Mouse (Mus musculus): Measurements from ENCODE around the gene Ube2n. TPM values are rescaled to one million over a fixed set of nuclear protein-coding genes. Genes with fewer than 3 reads are reported as not detected.

The Ube2n gene
- total RNA-seq, 1 experiment from 2014 or later, result 145 TPM

DNA sequence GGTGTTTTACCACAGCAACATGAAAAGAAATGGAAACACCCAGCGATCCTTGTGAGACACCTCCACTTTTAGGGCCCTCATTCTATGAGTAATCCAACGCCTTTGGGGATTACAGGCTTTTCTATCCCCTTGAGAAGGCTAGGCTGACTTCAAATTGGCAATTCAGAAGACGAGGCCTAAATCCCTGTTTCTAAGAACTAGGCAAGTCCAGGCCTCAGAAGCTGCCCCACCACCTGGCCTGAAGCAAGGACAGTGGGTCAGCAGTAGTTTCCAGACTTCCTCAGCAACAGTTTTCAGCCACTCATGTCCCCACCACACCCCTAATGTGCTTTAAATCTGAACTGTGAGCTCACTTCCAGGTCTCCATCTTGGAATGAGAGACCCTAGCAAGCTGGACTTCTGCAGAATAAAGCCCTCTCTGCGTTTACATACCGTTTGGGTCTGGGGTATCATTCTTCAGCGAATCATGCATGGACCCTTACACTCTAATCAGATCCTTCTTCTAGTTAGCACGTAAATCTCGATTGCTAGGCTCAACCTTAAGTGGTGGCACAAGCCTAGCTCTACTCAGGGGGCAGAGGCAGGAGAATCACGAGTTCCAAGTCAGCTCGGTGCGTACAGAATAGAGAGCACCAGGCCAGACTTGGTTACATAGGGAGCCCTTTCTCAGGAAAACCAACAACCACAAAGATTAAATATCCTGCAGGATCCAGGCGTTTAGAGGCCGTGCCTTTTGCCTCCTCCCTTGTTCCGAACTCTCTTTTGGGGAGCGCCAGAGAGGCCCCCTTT lies 983 bp upstream of the Ube2n start:
- ATAC-seq (replicated peaks in 1 of 2; ENCODE audit: insufficient read depth in 1 of 2, low FRiP score in 2 of 2, low TSS enrichment in 1 of 2, low read depth in 1 of 2, poor library complexity in 2 of 2, severe bottlenecking in 2 of 2), result no peak

- ATAC-seq (replicated peaks in 1 of 2; ENCODE audit: insufficient read depth in 1 of 2, low FRiP score in 2 of 2, low TSS enrichment in 1 of 2, low read depth in 1 of 2, poor library complexity in 2 of 2, severe bottlenecking in 2 of 2), result 0 out of 4 replicates have a peak, but pooled peaks of 1 of the 2 experiments have one; percentile 5
Observed at GRCm38 (mm10) chr10:95515293-95515931, 467 bp downstream of the Ube2n start.

GRCm38 (mm10) chr10:95517656-95518055 lies 2.7 kb downstream of the Ube2n start:
- ATAC-seq (replicated peaks in 1 of 2; ENCODE audit: insufficient read depth in 1 of 2, low FRiP score in 2 of 2, low TSS enrichment in 1 of 2, low read depth in 1 of 2, poor library complexity in 2 of 2, severe bottlenecking in 2 of 2), result no peak

DNA sequence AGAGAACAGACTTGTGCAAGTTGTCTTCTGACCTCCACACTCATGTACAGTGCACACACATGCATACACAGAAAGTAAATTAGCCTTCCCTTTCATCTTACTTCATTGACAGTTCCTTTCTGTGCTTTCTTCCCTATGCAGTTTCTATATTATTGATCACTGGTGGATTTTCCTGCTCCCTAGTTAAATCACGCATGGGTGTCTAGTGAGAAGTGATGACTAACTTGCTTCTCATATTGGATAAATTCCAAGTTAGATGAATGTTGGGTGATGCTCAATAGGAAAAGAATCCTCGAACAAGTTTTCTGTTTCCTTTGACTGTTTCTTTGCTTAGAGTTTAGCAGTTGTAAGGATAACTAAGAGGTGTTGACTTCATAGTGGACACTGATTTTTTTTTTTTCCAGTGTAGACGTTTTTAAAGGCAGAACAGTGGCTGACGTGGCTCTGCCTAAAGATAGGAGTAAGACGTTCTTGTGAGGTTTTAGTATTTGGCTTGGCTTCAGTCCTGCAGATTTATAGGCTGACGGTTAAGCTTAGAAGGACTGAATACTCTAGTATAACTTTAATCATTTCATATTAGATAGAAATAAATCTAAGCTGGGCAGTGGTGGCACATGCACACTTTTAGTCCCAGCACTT lies 10.2 kb downstream of the Ube2n start:
- ATAC-seq (replicated peaks in 1 of 2; ENCODE audit: insufficient read depth in 1 of 2, low FRiP score in 2 of 2, low TSS enrichment in 1 of 2, low read depth in 1 of 2, poor library complexity in 2 of 2, severe bottlenecking in 2 of 2), result no peak

- ATAC-seq (replicated peaks in 1 of 2; ENCODE audit: insufficient read depth in 1 of 2, low FRiP score in 2 of 2, low TSS enrichment in 1 of 2, low read depth in 1 of 2, poor library complexity in 2 of 2, severe bottlenecking in 2 of 2), result no peak
Observed at GRCm38 (mm10) chr10:95525871-95526270, 10.9 kb downstream of the Ube2n start.

GRCm38 (mm10) chr10:95526495-95527122 lies 11.7 kb downstream of the Ube2n start:
- peak; percentile 49 to 64; a peak in 2 of 4 replicates for ATAC-seq (replicated peaks in 1 of 2; ENCODE audit: insufficient read depth in 1 of 2, low FRiP score in 2 of 2, low TSS enrichment in 1 of 2, low read depth in 1 of 2, poor library complexity in 2 of 2, severe bottlenecking in 2 of 2)

GRCm38 (mm10) chr10:95530551-95531121 lies 15.7 kb downstream of the Ube2n start:
- ATAC-seq (replicated peaks in 1 of 2; ENCODE audit: insufficient read depth in 1 of 2, low FRiP score in 2 of 2, low TSS enrichment in 1 of 2, low read depth in 1 of 2, poor library complexity in 2 of 2, severe bottlenecking in 2 of 2), result no peak

GRCm38 (mm10) chr10:95532916-95533315 lies 18.0 kb downstream of the Ube2n start:
- no peak for ATAC-seq (replicated peaks in 1 of 2; ENCODE audit: insufficient read depth in 1 of 2, low FRiP score in 2 of 2, low TSS enrichment in 1 of 2, low read depth in 1 of 2, poor library complexity in 2 of 2, severe bottlenecking in 2 of 2)

DNA sequence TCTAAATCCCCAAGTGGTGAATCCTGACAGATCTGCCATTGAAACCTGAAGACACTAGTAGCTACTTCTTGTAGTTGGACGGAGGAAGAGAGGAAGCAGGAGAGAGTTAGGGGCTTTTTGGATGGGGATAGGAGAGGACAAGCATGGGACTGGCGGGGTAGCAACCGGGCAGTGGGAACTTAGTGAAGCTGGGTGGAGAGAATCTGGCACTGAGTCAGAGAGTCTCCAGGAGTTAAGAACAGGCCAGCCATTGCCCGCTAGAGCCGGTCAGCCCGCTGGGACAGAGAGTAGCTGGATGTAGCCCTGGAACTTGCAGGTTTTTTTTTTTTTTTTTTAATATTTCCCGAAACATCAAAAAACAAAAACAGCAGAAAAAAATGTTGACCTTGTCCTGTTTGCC lies 18.4 kb downstream of the Ube2n start:
- no peak for ATAC-seq (replicated peaks in 1 of 2; ENCODE audit: insufficient read depth in 1 of 2, low FRiP score in 2 of 2, low TSS enrichment in 1 of 2, low read depth in 1 of 2, poor library complexity in 2 of 2, severe bottlenecking in 2 of 2)

DNA sequence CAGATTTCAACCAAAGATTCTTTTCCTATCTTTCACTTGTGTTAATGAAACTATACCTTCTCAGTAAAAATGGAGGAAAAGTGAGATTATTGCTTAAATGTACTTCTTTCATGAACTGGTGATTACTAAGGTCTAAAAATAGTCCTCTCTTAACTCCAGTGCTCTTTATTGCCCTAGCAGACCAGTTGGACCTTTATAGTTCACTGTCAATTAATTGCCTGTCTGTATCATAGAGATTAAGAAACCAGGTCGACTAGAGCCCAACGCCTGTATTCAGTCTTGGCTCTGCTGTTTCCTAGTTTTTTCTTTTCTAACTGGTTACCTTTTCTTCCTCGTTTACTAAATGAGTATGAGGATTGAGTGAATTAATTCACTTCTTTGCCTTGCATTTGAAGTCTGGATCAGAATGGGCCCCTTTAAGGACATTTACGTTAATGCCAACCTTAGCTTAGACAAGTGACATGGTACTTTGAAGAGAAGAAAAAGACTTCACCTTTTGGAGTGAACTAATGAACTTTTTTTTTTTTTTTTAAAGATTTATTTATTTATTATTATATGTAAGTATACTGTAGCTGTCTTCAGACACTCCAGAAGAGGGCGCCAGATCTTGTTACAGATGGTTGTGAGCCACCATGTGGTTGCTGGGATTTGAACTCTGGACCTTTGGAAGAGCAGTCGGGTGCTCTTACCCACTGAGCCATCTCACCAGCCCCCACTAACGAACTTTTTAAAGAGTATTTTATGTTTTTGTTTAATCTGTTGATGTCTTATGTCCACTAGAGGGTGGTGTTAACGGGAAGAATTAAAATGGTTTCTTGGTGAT lies 20.7 kb downstream of the Ube2n start:
- no peak for ATAC-seq (replicated peaks in 1 of 2; ENCODE audit: insufficient read depth in 1 of 2, low FRiP score in 2 of 2, low TSS enrichment in 1 of 2, low read depth in 1 of 2, poor library complexity in 2 of 2, severe bottlenecking in 2 of 2)

- no peak for ATAC-seq (replicated peaks in 1 of 2; ENCODE audit: insufficient read depth in 1 of 2, low FRiP score in 2 of 2, low TSS enrichment in 1 of 2, low read depth in 1 of 2, poor library complexity in 2 of 2, severe bottlenecking in 2 of 2)
Observed at GRCm38 (mm10) chr10:95536222-95536541, 21.2 kb downstream of the Ube2n start.

- no peak for ATAC-seq (replicated peaks in 1 of 2; ENCODE audit: insufficient read depth in 1 of 2, low FRiP score in 2 of 2, low TSS enrichment in 1 of 2, low read depth in 1 of 2, poor library complexity in 2 of 2, severe bottlenecking in 2 of 2)
Observed at GRCm38 (mm10) chr10:95539260-95539659, 24.3 kb downstream of the Ube2n start.

- no peak for ATAC-seq (replicated peaks in 1 of 2; ENCODE audit: insufficient read depth in 1 of 2, low FRiP score in 2 of 2, low TSS enrichment in 1 of 2, low read depth in 1 of 2, poor library complexity in 2 of 2, severe bottlenecking in 2 of 2)
Observed at GRCm38 (mm10) chr10:95539841-95540240, 24.9 kb downstream of the Ube2n start.

GRCm38 (mm10) chr10:95542916-95543315 lies 28.0 kb downstream of the Ube2n start:
- no peak for ATAC-seq (replicated peaks in 1 of 2; ENCODE audit: insufficient read depth in 1 of 2, low FRiP score in 2 of 2, low TSS enrichment in 1 of 2, low read depth in 1 of 2, poor library complexity in 2 of 2, severe bottlenecking in 2 of 2)

DNA sequence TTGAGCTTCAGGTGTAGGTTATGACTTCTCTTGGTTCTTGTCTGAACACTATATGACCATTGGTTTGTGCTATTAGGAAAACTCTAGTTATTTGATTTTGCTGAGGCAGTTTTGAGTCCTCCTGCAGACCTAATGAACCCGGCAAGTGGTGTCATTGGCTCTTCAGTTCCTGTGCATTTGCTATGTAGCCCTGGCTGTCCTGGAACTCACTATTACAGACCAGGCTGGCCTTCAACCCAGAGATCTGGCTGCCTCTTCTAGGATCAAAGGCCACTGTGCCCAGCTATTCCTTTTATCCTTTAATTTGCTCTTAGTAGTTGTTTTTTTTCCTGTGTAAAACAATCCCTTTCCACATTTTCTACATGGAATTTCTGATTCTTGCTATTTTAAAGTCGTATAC lies 28.4 kb downstream of the Ube2n start:
- ATAC-seq (replicated peaks in 1 of 2; ENCODE audit: insufficient read depth in 1 of 2, low FRiP score in 2 of 2, low TSS enrichment in 1 of 2, low read depth in 1 of 2, poor library complexity in 2 of 2, severe bottlenecking in 2 of 2), result no peak

- ATAC-seq (replicated peaks in 1 of 2; ENCODE audit: insufficient read depth in 1 of 2, low FRiP score in 2 of 2, low TSS enrichment in 1 of 2, low read depth in 1 of 2, poor library complexity in 2 of 2, severe bottlenecking in 2 of 2), result no peak
Observed at GRCm38 (mm10) chr10:95544004-95544403, 29.1 kb downstream of the Ube2n start.

DNA sequence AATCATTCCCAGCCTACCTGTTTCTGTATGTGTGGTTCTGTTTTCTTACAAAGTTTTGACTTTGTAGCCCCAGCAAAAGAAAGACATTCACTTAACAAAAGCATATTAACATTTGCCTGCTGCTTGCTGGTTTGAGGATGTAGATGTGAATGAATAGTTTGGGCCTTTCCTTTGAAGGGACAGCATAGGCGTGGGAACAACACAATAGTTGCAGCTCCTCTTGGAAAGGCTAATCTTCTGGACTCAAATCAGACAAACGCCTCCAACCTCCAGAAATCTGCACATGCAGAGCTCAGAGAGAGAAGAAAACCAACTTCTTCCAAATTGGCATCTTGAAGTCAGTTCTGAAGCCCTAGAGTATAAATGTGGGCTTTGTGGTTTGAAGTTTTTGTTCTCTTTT lies 29.7 kb downstream of the Ube2n start:
- no peak for ATAC-seq (replicated peaks in 1 of 2; ENCODE audit: insufficient read depth in 1 of 2, low FRiP score in 2 of 2, low TSS enrichment in 1 of 2, low read depth in 1 of 2, poor library complexity in 2 of 2, severe bottlenecking in 2 of 2)
